Mouse (Mus musculus) hindbrain, embryonic 12.5 days (tissue): Measurements from ENCODE around the gene Meioc. TPM values are rescaled to one million over a fixed set of nuclear protein-coding genes. Genes with fewer than 3 reads are reported as not detected.
"Not testable (repeated sequence)": the region's sequence is repeated elsewhere in the genome, so short reads cannot be mapped to it uniquely, and the experiment has no call there.

ENCODE experiments used
- ATAC-seq: fragments of 200-750 bp; cut with Nextera tagmentation; 2 replicates; pipeline ENCODE4 v1.8.0; 2017; ENCODE audit warnings: moderate TSS enrichment; ENCODE audit not compliant: low FRiP score
- H3K27ac ChIP-seq: fragments of 300-500 bp; sonication (generic); 2 replicates; pipeline ENCODE4 v1.5.1; 2016; ENCODE audit warnings: mild to moderate bottlenecking
- H3K27me3 ChIP-seq: fragments of 300-500 bp; sonication (generic); 2 replicates; pipeline ENCODE4 v1.6.1; 2016; ENCODE audit warnings: mild to moderate bottlenecking
- H3K36me3 ChIP-seq: fragments of 300-500 bp; sonication (generic); 2 replicates; pipeline ENCODE4 v1.6.1; 2016; ENCODE audit warnings: mild to moderate bottlenecking
- H3K4me1 ChIP-seq: fragments of 300-500 bp; sonication (generic); 2 replicates; pipeline ENCODE4 v1.6.1; 2016
- H3K4me2 ChIP-seq: fragments of 300-500 bp; sonication (generic); replicated peaks from 2 replicates; pipeline ENCODE4 v1.6.1; 2016; ENCODE audit warnings: mild to moderate bottlenecking
- H3K4me3 ChIP-seq: fragments of 300-500 bp; sonication (generic); 2 replicates; pipeline ENCODE4 v1.5.1; 2016; ENCODE audit warnings: mild to moderate bottlenecking
- H3K9ac ChIP-seq: fragments of 300-500 bp; sonication (generic); 2 replicates; pipeline ENCODE4 v1.6.1; 2016; ENCODE audit warnings: mild to moderate bottlenecking, moderate library complexity
- H3K9me3 ChIP-seq: fragments of 300-500 bp; sonication (generic); replicated peaks from 2 replicates; pipeline ENCODE4 v1.6.1; 2016; ENCODE audit warnings: mild to moderate bottlenecking
- WGBS: fragments of 180-500 bp; shearing (Covaris S2); methylation state at CpG from one replicate; pipeline ENCODE4 v1.1.7; 2016; 5-methylcytosine and 5-hydroxymethylcytosine counted together
- microRNA-seq: library from miRNA; unstranded; fragments of <30 nt; microRNA quantifications from one replicate; pipeline ENCODE4, GENCODE M21; 2017
- polyA plus RNA-seq: library from polyadenylated mRNA; unstranded; fragments of >200 nt; fragmentation: Nextera tagmentation; extraction: Ambion mirVana; gene quantifications from 2 replicates; pipeline ENCODE4 v1.2.1, GENCODE M21; 2016

Gene Meioc
- polyA plus RNA-seq, 1 experiment from 2014 or later = 1.1 TPM

DNA sequence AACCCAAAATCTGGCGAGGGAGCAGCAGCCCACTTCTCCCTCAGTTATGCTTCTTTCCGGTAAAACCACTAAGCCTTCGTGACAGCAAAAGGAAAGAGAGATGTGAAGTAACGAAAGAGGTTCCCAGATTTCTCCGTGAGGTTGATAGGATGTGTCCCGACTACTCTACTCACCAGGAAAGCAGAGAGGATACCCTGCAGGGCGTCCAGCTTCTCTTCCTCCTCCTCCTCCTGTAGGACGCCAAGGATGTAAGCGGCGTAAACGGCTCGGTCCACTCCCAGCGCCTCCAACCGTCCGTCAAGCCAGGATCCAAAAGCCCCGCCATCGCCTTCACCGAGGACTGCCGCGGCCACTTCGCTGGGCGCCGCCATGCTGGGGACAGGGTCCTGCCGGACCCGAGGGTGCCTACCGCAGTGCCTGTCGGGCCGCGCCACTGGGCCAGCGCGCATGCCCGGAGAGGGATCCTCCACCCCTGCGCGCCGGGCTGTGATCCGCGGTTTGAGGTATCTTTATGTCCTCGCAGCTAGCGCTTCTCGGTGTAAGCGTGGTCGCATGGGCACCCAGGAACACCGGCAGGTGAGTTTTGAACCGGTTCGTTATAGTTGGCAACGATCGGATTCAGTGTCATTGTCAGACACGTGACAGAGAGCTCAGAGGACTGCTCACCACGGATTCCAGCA, 34.0 kb downstream of the Meioc start, which contains the start of gene Ccdc43:
Gene Ccdc43, minus strand, starts transcription at position 445 of the 680 bp plus-strand sequence.
- under 1% methylated on average over 49 of the region's 49 CpGs for WGBS

DNA sequence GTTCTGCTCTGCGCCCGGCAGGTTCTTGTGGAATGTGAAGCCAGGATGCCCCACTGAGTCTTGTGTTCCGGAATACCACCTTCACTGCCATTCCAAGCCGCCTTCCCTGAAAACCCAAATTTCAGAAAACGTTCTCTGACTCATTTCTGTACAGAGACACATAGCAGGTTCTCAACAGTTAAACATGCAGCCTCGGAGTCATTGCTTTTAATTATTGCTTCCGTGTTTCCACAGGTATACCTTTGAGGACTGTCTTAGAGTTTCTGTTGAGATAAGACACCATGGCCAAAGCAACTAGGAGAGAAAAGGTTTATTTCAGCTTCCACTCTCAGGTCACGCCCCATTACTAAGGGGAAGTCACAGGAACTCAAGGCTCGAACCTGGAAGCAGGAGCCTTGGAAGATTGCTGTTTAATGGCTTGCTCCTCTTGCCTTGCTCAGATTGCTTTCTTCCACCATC, 34.5 kb downstream of the Meioc start:
- Histone ChIP-seq H3K27ac (peak overlapping the region; percentile 68), H3K4me3 (peak overlapping the region; percentile 78), H3K4me2 (peak overlapping the region; percentile 77), H3K27me3 (no peaks in the 10 kb centered on the region), H3K9ac (peak overlapping the region; percentile 85), H3K4me1 (peaks cover 17% of the 10 kb centered on the region), H3K9me3 (no peaks in the 10 kb centered on the region), H3K36me3 (no peaks in the 10 kb centered on the region; the same call in 1 of the 2 replicates)
- WGBS = 23% methylated on average over 9 of the region's 9 CpGs
- ATAC-seq = no peak

More for the DNA sequence above, 34.0 kb downstream of the Meioc start, which contains the start of gene Ccdc43:
- peak within 1 kb of the TSS; percentile 77 for H3K4me2 ChIP-seq
- ATAC-seq = peak; percentile 95
- H3K27me3 ChIP-seq = no peaks in the 10 kb centered on the region
- peaks cover 17% of the 10 kb centered on the region for H3K4me1 ChIP-seq
- no peaks in the 10 kb centered on the region for H3K9me3 ChIP-seq
- H3K9ac ChIP-seq = peak within 1 kb of the TSS; percentile 85
- peak within 1 kb of the TSS; percentile 78 for H3K4me3 ChIP-seq
- peaks cover 3% of the 10 kb centered on the region; the same call in 1 of the 2 replicates for H3K36me3 ChIP-seq
- H3K27ac ChIP-seq = peak within 1 kb of the TSS; percentile 68

DNA sequence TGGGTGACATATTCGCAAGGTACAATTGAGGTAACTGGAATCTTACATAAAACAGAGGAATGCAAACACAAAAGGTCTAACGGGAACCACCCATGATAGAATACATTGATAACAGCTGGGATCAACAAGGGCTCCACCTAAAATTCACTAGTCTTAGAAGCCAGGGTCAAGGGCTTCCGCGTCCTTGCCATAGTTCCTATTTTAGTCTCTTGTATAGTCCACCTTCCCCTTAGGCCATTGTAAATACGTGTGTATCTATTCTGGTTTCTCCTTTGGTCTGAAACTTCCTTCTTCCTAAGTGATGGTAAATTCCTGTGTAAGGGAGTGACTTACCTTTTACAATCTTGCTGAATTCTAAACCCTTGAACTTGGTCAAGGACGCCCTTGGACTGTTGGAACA, 38.7 kb downstream of the Meioc start:
- not testable (repeated sequence) for H3K4me3 ChIP-seq, H3K27ac ChIP-seq, H3K4me1 ChIP-seq, H3K27me3 ChIP-seq, H3K36me3 ChIP-seq, ATAC-seq, H3K9me3 ChIP-seq, H3K9ac ChIP-seq, H3K4me2 ChIP-seq
- 92% methylated on average over 6 of the region's 6 CpGs for WGBS

DNA sequence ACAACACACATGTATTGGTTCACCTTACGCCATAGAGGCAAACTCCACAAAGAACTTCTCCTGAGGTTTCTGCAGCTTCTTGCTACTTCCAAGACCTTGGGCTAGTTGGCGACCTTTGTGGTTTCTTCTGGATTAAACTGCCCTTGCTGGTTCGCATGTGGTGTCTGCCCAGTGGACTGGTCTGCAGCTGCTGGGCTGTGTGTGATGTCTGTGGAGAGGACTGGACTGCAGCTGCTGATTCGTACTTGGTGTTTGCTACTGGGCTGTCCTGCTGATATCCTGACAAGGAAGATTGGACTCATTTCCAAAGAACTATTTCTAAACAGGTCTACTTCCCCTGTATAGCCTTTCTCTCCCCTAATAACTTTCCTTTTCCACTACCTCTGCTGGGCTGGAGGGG, 48.9 kb downstream of the Meioc start:
- H3K4me3 ChIP-seq = no peak overlapping the region
- no peaks in the 10 kb centered on the region for H3K27me3 ChIP-seq
- no peaks in the 10 kb centered on the region for H3K4me1 ChIP-seq
- no peak overlapping the region for H3K9ac ChIP-seq
- WGBS = 96% methylated on average over 4 of the region's 4 CpGs
- no peak overlapping the region for H3K4me2 ChIP-seq
- no peak overlapping the region for H3K27ac ChIP-seq
- no peaks in the 10 kb centered on the region for H3K36me3 ChIP-seq
- no peak for ATAC-seq
- peaks cover under 1% of the 10 kb centered on the region; the same call in 1 of the 2 replicates for H3K9me3 ChIP-seq

DNA sequence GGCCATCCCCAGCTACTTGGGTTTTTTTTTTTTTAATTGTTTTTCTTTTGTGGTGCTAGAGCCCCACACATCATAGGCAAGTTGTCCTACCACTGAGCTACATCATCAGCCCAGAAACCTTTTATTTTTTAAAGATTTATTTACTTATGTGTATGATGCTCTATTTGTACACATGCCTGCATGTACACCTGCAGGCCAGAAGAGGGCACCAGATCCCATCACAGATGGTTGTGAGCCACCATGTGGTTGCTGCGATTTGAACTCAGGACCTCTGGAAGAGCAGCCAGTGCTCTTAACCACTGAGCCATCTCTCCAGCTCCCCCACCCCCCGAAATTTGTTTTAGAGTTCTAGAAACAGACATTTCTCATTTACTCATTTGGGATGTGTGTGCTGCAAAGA, 51.1 kb downstream of the Meioc start:
- H3K9ac ChIP-seq, H3K4me3 ChIP-seq, ATAC-seq, H3K27me3 ChIP-seq, H3K4me2 ChIP-seq, H3K9me3 ChIP-seq, H3K27ac ChIP-seq, H3K4me1 ChIP-seq, H3K36me3 ChIP-seq: not testable (repeated sequence)
- WGBS = 92% methylated on average over 2 of the region's 2 CpGs

DNA sequence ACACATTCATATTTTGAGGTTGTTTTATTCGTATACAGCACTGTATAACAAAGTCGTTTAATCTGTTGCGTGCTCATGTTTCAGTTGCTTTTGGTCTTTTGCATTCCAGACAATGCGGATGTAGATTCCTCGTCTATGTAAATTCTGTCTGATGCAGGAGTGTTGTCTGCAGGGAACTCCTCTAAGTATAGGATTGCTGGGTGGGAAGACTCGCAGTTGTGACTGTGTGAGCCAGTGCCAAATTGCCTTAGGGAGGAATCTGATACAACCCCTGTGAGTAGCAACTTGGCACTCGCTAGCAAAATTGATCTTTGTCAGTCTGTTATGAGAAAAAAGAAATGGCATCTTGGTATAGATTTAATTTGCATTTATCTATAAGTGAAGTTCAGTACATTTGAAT, 52.6 kb downstream of the Meioc start:
- 77% methylated on average over 7 of the region's 7 CpGs for WGBS
- ATAC-seq = no peak
- H3K27me3 ChIP-seq = no peaks in the 10 kb centered on the region
- no peaks in the 10 kb centered on the region for H3K4me1 ChIP-seq
- H3K4me2 ChIP-seq = no peak overlapping the region
- H3K9me3 ChIP-seq = peaks cover 3% of the 10 kb centered on the region; the same call in 1 of the 2 replicates
- no peak overlapping the region for H3K9ac ChIP-seq
- no peaks in the 10 kb centered on the region for H3K36me3 ChIP-seq
- no peak overlapping the region for H3K4me3 ChIP-seq
- no peak overlapping the region for H3K27ac ChIP-seq

DNA sequence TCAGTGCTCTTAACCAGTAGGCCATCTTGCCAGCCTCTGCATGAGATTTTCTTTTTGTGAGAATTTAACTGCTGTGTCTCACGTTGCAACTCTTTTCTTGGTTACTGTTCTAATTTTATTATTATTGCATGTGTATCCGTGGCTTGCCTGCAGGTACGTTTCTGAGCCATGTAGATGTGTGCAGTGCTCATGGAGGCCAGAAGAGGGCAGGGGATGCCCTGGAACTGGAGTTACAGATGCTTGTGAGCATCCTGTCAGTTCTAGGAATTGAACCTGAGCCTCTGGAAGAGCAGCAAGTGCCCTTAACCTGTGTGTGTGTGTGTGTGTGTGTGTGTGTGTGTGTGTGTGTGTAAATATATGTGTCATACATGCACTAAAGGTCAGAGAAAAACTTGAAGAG, 62.1 kb downstream of the Meioc start:
- Histone ChIP-seq H3K4me3 (no peak overlapping the region), H3K27me3 (no peaks in the 10 kb centered on the region), H3K9me3 (no peaks in the 10 kb centered on the region), H3K9ac (no peak overlapping the region), H3K27ac (no peak overlapping the region), H3K4me2 (no peak overlapping the region), H3K4me1 (no peaks in the 10 kb centered on the region), H3K36me3 (no peaks in the 10 kb centered on the region)
- WGBS = 41% methylated on average over 3 of the region's 3 CpGs
- ATAC-seq = no peak

DNA sequence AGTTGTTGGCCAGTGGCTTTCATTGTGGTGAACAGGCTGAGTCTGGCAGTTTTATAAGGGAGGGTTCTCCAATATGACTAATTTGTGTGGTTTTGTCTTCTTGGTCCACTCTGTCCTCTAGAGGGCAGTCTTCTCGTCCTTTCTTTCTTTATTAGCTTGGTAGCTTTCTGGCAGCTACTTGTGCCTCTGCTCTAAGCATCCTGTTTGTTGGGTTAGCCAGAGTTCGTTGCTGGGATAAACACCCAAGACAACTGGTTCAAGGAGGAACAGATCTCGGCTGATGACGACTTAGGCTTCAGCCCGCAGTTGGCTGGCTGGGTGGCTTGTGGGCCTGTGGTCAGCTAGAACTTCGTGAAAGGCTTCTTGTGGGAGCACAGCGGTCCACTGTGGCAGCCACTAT, 65.1 kb downstream of the Meioc start:
- H3K27me3 ChIP-seq = no peaks in the 10 kb centered on the region
- no peak for ATAC-seq

DNA sequence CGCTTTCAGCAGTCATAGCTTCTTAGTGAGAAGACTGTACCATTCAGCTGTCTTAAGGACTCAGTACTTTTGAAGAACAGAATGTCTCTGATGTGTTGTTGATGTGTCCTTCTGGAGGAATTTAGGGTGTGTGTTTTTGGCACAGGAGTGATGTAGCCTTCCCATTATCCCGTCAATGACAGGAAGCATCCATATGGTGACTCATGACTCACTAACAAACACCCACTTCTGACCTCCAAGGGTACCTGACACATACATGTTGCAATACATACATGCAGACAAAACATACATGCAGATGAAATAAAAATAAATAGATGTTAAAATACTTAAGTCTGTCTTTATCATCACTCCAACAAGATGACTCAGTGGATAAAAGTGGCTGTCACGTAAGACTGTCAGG, 66.3 kb downstream of the Meioc start:
- no peaks in the 10 kb centered on the region for H3K36me3 ChIP-seq
- ATAC-seq = no peak
- no peaks in the 10 kb centered on the region for H3K9me3 ChIP-seq
- no peak overlapping the region for H3K27ac ChIP-seq
- no peaks in the 10 kb centered on the region for H3K4me1 ChIP-seq
- H3K27me3 ChIP-seq = 0 out of 2 replicates have a peak, but pooled peaks cover 2% of the 10 kb centered on the region
- 88% methylated on average over 3 of the region's 3 CpGs for WGBS
- no peak overlapping the region for H3K4me3 ChIP-seq
- no peak overlapping the region for H3K4me2 ChIP-seq
- no peak overlapping the region for H3K9ac ChIP-seq

More for the DNA sequence above, 65.1 kb downstream of the Meioc start:
- WGBS = 38% methylated on average over 7 of the region's 7 CpGs
- H3K4me3 ChIP-seq = no peak overlapping the region
- H3K9ac ChIP-seq = no peak overlapping the region
- H3K4me2 ChIP-seq = no peak overlapping the region
- H3K27ac ChIP-seq = no peak overlapping the region
- H3K36me3 ChIP-seq = no peaks in the 10 kb centered on the region
- H3K9me3 ChIP-seq = no peaks in the 10 kb centered on the region
- no peaks in the 10 kb centered on the region for H3K4me1 ChIP-seq

DNA sequence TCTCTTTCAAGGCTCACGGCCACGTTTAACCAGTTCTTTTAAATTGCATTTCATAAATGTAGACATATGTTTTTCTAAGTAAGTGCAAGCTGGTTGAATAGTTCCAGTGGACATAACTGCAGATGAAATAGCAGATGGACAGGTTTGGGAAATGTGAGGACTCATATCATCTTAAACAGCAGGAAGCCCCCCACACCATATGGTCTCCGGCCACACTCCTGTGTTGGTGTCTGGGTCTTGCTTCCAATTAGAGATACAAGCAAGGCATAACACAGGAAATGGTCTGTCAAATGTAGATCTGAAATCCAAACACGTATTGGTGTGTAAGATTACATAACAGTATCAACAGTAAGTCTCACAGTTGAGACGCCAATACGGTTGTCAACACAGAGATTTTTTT, 67.8 kb downstream of the Meioc start:
- H3K4me1 ChIP-seq = no peaks in the 10 kb centered on the region
- ATAC-seq = no peak

More for the DNA sequence above, 67.8 kb downstream of the Meioc start:
- H3K4me3 ChIP-seq = no peak overlapping the region
- no peaks in the 10 kb centered on the region for H3K36me3 ChIP-seq
- no peak overlapping the region for H3K27ac ChIP-seq
- WGBS = 86% methylated on average over 6 of the region's 6 CpGs
- no peaks in the 10 kb centered on the region for H3K9me3 ChIP-seq
- H3K9ac ChIP-seq = no peak overlapping the region
- H3K27me3 ChIP-seq = 0 out of 2 replicates have a peak, but pooled peaks cover 5% of the 10 kb centered on the region
- no peak overlapping the region for H3K4me2 ChIP-seq

Small RNA genes within 50 kb of the gene (microRNA-seq; reads per million reads assigned to microRNA genes)
- not detected for gene Gm22920

Other genes starting within 250 kb of the Meioc start
- gene Grn, start 233.4 kb upstream of the Meioc start, polyA plus RNA-seq = 96.9 and 101 TPM in 2 replicates
- gene Fam171a2, start 216.0 kb upstream of the Meioc start, polyA plus RNA-seq = 21.5 and 22.8 TPM in 2 replicates
- 7.1 and 8.5 TPM in 2 replicates for gene Itga2b, start 193.6 kb upstream of the Meioc start, polyA plus RNA-seq
- 74.6 and 76.7 TPM in 2 replicates for gene Gpatch8, start 107.3 kb upstream of the Meioc start, polyA plus RNA-seq
- 4.3 and 4.8 TPM in 2 replicates for gene Gm11627, start 84.3 kb upstream of the Meioc start, polyA plus RNA-seq
- gene Fzd2, start 59.3 kb upstream of the Meioc start, polyA plus RNA-seq = 39.9 and 40.8 TPM in 2 replicates
- 44.0 and 48.0 TPM in 2 replicates for gene Ccdc43, start 34.1 kb downstream of the Meioc start, polyA plus RNA-seq
- gene Adam11, start 97.7 kb downstream of the Meioc start, polyA plus RNA-seq = 33.3 and 35.3 TPM in 2 replicates
- 77.6 and 81.3 TPM in 2 replicates for gene Gjc1, start 156.0 kb downstream of the Meioc start, polyA plus RNA-seq
- gene Higd1b, start 172.1 kb downstream of the Meioc start, polyA plus RNA-seq = not detected in 2 replicates
- 208 TPM in 2 replicates for gene Eftud2, start 217.3 kb downstream of the Meioc start, polyA plus RNA-seq
- gene Ccdc103, start 217.5 kb downstream of the Meioc start, polyA plus RNA-seq = 1.7 and 3.4 TPM in 2 replicates
- gene Fam187a, start 221.5 kb downstream of the Meioc start, polyA plus RNA-seq = not detected in 2 replicates
- gene Gfap, start 237.2 kb downstream of the Meioc start, polyA plus RNA-seq = 0.12 TPM in 1 of 2 replicates, not detected in the other